Mouse (Mus musculus) forebrain, embryonic 16.5 days (tissue): ENCODE data around the gene 4931406C07Rik. TPM values are rescaled to one million over a fixed set of nuclear protein-coding genes. Genes with fewer than 3 reads are reported as not detected.
"Not testable (repeated sequence)": the region's sequence is repeated elsewhere in the genome, so short reads cannot be mapped to it uniquely, and the experiment has no call there.

ENCODE experiments used
- ATAC-seq: fragments of 200-750 bp; cut with Nextera tagmentation; 2 replicates; pipeline ENCODE4 v1.8.0; 2017; ENCODE audit warnings: mild to moderate bottlenecking, moderate library complexity
- H3K27ac ChIP-seq: fragments of 300-500 bp; sonication (generic); 2 replicates; pipeline ENCODE4 v1.5.1; 2014; ENCODE audit warnings: low read length, control low read depth
- H3K27me3 ChIP-seq: fragments of 300-500 bp; sonication (generic); replicated peaks from 2 replicates; pipeline ENCODE4 v1.6.1; 2014; ENCODE audit warnings: low read length; ENCODE audit not compliant: control insufficient read depth, insufficient read depth
- H3K36me3 ChIP-seq: fragments of 300-500 bp; sonication (generic); 2 replicates; pipeline ENCODE4 v1.6.1; 2014; ENCODE audit not compliant: control insufficient read depth, insufficient read depth
- H3K4me1 ChIP-seq: fragments of 300-500 bp; sonication (generic); replicated peaks from 2 replicates; pipeline ENCODE4 v1.6.1; 2014; ENCODE audit warnings: low read length; ENCODE audit not compliant: control insufficient read depth, insufficient read depth
- H3K4me2 ChIP-seq: fragments of 300-500 bp; sonication (generic); 2 replicates; pipeline ENCODE4 v1.6.1; 2014; ENCODE audit warnings: mild to moderate bottlenecking, low read length, control low read depth
- H3K4me3 ChIP-seq: fragments of 300-500 bp; sonication (generic); replicated peaks from 2 replicates; pipeline ENCODE4 v1.5.1; 2014; ENCODE audit warnings: mild to moderate bottlenecking, low read length, control low read depth
- H3K9ac ChIP-seq: fragments of 300-500 bp; sonication (generic); replicated peaks from 2 replicates; pipeline ENCODE4 v1.6.1; 2014; ENCODE audit warnings: low read depth, low read length, control low read depth
- H3K9me3 ChIP-seq: fragments of 300-500 bp; sonication (generic); 2 replicates; pipeline ENCODE4 v1.6.1; 2016; ENCODE audit warnings: low read length; ENCODE audit not compliant: control insufficient read depth
- WGBS: fragments of 180-500 bp; shearing (Covaris S2); extraction: QIAGEN DNeasy Blood & Tissue Kit; methylation state at CpG from one replicate; pipeline ENCODE4 v1.1.7; 2014; 5-methylcytosine and 5-hydroxymethylcytosine counted together
- polyA plus RNA-seq: library from polyadenylated mRNA; unstranded; fragments of >200 nt; fragmentation: Nextera tagmentation; extraction: Ambion mirVana; gene quantifications from 2 replicates; pipeline ENCODE4 v1.2.1, GENCODE M21; 2015

4931406C07Rik gene
- polyA plus RNA-seq, 1 experiment from 2014 or later, result 13.6 TPM

DNA sequence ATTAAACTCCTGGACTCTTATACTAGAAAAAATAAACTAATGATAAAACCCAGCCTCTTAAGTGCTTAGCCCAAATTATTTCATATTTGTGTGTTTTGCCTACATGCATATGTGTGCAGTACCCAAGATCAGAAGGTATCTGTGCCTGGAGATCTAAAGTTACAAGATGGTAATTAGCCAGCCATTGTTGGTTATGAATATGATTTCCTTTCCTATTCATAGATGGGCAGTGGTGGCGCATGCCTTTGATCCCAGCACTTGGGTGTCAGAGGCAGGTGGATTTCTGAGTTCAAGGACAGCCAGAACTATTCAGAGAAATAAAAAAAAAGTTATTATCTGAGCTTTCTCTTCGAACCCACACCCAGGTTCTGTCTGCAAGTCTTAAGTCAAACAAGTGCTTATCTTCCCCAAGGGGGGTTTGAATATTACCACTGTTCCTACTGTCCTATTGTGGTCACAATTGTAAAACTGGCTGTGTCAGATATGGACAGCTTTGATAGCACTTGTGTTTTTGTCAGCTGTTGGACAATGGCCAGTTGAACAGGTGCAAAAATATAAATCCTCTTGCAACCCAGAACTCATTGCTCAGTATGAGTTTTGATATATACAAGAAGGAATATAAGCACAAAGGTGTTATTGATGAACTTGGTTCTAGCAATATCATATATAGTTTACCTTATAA is 5.9 kb upstream of the 4931406C07Rik start:
- ATAC-seq, result no peak
- Histone ChIP-seq H3K4me3 (no peak overlapping the region), H3K4me2 (no peak overlapping the region), H3K27me3 (no peaks in the 10 kb centered on the region), H3K4me1 (peaks cover 10% of the 10 kb centered on the region), H3K9me3 (no peaks in the 10 kb centered on the region), H3K27ac (no peak overlapping the region), H3K36me3 (peaks cover 51% of the 10 kb centered on the region), H3K9ac (no peak overlapping the region)
- WGBS, result 92% methylated on average over 2 of the region's 2 CpGs

DNA sequence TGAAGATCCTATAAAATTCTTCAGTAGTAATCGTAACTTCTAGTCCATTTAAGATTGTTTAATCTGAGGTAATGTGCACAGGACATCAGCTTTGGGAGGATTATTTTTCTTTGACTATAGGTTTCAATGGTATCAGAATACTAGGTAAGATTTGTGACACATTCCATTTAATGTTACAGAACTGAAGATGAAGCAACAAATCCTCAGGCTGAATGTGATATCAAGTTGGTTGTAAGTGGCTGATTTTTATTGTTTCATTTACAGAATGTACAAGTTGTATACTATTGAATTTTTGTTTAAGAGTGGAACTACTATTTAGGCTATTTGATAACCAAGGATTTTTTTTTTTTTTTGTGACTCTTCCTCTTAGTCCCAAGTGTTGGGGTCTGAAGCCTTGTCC is 3.9 kb upstream of the 4931406C07Rik start:
- Histone ChIP-seq H3K27ac (no peak overlapping the region), H3K9me3 (no peaks in the 10 kb centered on the region), H3K36me3 (peaks cover 43% of the 10 kb centered on the region), H3K4me3 (no peak overlapping the region), H3K9ac (no peak overlapping the region), H3K27me3 (no peaks in the 10 kb centered on the region), H3K4me1 (peaks cover 16% of the 10 kb centered on the region), H3K4me2 (no peak overlapping the region)
- ATAC-seq, result no peak
- 89% methylated on average over 1 of the region's 1 CpGs for WGBS

DNA sequence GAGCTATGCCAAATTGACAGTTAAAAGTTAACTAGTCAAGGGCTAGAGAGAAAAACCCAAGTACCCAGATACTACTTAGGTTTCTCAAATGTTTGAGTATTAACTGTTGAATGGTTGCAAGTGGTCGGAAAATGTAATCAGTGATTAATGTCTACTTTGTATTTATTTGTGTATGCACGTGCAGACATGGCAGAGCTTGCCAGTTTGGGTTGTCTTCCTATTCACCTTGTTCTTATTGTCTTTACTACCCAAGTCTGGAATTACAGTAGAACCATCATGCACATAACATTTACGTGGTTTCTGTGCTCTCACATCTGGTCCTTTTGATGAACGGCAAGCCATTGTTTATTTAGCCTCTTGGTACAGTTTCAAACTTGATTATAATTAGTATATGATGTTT is 3.2 kb upstream of the 4931406C07Rik start:
- no peak overlapping the region for H3K4me3 ChIP-seq
- WGBS, result 84% methylated on average over 4 of the region's 4 CpGs
- no peaks in the 10 kb centered on the region for H3K9me3 ChIP-seq
- H3K9ac ChIP-seq, result no peak overlapping the region
- no peak for ATAC-seq
- no peak overlapping the region for H3K27ac ChIP-seq
- peaks cover 16% of the 10 kb centered on the region for H3K4me1 ChIP-seq
- no peaks in the 10 kb centered on the region for H3K27me3 ChIP-seq
- no peak overlapping the region for H3K4me2 ChIP-seq
- peaks cover 35% of the 10 kb centered on the region for H3K36me3 ChIP-seq

DNA sequence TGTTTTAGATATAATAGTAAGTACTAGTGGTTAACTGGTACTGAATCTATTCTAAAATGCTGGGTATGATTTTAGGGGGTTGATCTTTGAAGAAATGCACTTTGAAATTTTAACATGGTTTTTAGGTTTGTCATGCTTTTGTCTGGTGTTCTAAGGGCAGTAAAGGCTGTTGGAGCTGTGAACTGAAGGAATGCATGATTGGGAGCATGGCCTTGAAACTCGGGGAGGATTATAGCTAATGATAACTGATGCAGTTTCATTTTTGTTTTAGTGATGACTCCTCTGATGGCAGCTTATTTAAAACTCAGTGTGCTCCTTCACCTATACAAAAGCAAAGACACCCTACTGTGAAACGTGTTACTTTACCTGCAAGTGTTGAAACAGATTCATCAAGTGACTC is 2.0 kb upstream of the 4931406C07Rik start:
- Histone ChIP-seq H3K4me2 (no peak overlapping the region), H3K4me3 (no peak overlapping the region), H3K27me3 (no peaks in the 10 kb centered on the region), H3K27ac (no peak overlapping the region), H3K9ac (no peak overlapping the region), H3K36me3 (peaks cover 23% of the 10 kb centered on the region), H3K9me3 (no peaks in the 10 kb centered on the region), H3K4me1 (peaks cover 16% of the 10 kb centered on the region)
- no peak for ATAC-seq
- WGBS, result 45% methylated on average over 2 of the region's 2 CpGs

DNA sequence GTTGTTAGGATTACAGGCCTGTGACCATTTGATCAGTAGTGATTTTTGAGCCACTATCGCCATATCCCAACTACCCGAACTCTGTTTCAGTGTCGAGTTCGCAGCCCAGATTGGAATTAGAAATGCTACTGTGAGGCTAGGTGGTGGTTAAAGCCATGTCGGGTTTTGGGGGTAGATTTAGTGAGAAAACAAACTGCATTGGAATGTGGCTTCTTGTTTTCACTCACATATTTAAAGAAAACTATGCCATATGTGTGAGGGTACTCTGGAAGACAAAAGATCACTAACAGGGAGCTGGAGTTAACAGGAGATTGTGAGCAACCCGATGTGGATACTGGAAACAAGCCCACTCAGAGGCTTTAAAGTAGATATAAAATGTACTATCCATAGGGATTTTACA is 1.0 kb upstream of the 4931406C07Rik start:
- Histone ChIP-seq H3K27ac (no peak overlapping the region), H3K4me1 (peaks cover 16% of the 10 kb centered on the region), H3K27me3 (no peaks in the 10 kb centered on the region), H3K4me3 (peak overlapping the region; percentile 97), H3K36me3 (peaks cover 18% of the 10 kb centered on the region), H3K9me3 (no peaks in the 10 kb centered on the region), H3K4me2 (peak overlapping the region; percentile 83), H3K9ac (peak overlapping the region; percentile 97)
- 11% methylated on average over 6 of the region's 6 CpGs for WGBS
- ATAC-seq, result no peak

DNA sequence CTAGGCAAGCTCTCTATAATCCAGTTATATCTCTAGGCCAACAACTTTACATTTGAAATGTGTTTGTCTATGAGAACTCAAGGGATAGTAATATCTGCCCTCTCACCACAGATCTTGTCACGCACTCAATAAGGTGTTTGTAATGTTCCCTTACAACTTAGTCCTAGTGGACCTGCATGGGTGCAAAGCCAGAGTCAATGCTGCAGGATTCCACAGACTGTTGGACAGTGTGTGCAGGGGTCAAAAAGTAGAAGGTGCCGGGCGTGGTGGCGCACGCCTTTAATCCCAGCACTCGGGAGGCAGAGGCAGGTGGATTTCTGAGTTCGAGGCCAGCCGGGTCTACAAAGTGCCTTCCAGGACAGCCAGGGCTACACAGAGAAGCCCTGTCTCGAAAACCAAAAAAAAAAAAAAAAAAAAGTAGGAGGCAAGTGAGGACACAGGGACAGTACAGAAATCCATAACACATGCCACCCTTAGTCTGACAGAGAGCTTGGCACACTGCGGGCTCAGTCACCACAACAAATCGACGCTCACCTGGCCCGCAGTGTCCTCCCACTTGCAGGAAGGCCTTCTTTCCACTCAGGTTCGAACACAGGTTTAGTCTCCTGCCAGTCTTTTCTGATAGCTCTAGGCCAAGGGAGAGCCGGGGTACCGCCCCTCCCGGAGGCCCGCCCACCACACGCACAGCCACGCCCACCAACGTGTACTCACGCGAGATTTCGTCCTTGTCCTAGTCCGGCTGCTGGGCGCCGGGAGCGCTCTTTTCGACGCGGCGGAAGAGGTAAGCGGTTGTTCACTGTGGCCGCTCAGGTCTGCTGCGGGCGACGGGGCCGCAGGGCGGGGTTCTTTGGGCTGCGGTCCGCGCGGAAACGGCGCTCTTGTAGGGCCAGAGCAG is 498 bp downstream of the 4931406C07Rik start, which contains the start of gene Taf1d:
TSS of gene Taf1d (plus strand) at position 712 of the 895 bp plus-strand sequence.
- H3K4me1 ChIP-seq, result peaks cover 19% of the 10 kb centered on the region
- H3K9ac ChIP-seq, result peak within 1 kb of the TSS; percentile 97
- WGBS, result 13% methylated on average over 45 of the region's 45 CpGs
- peak; percentile 98 for ATAC-seq
- peak within 1 kb of the TSS; percentile 89 for H3K27ac ChIP-seq
- no peaks in the 10 kb centered on the region for H3K9me3 ChIP-seq
- H3K4me2 ChIP-seq, result peak within 1 kb of the TSS; percentile 83
- no peaks in the 10 kb centered on the region for H3K27me3 ChIP-seq
- H3K4me3 ChIP-seq, result peak within 1 kb of the TSS; percentile 97
- peaks cover 13% of the 10 kb centered on the region for H3K36me3 ChIP-seq

DNA sequence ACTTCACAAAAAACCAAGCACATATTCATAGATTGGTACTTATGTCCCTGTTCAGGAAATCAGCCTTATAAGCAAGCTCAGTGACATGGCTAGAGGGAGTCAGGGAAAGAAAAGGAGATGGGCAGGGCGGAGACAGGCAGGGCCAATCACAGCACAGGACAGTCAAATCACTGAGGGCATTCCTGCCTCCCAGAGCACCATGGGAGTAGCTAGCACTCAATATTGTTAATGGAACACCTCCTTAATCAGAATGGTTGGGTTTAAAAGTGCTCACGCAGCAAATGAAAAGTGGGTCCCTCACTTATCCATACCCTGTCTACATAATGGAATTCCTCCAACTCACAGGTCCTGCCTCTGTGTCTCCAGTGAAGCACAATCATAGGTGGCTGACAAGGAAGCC is 3.4 kb downstream of the 4931406C07Rik start:
- Histone ChIP-seq H3K4me1 (peaks cover 16% of the 10 kb centered on the region), H3K36me3 (no peaks in the 10 kb centered on the region), H3K9me3 (no peaks in the 10 kb centered on the region), H3K4me3 (no peak overlapping the region), H3K9ac (no peak overlapping the region), H3K27ac (no peak overlapping the region), H3K4me2 (no peak overlapping the region), H3K27me3 (no peaks in the 10 kb centered on the region)
- 68% methylated on average over 2 of the region's 2 CpGs for WGBS
- ATAC-seq, result no peak

DNA sequence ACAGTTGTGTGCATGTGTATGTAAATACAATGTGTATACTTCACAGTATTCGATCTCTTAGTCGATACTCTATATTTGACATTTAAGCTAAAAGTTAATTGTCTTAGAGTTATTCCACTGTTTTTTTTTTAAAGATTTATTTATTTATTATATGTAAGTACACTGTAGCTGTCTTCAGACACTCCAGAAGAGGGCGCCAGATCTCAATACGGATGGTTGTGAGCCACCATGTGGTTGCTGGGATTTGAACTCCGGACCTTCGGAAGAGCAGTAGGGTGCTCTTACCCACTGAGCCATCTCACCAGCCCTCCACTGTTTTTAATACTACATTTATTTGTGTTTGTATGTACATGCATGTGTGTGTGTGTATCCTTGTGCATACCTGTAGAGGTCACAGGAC is 4.2 kb downstream of the 4931406C07Rik start:
- not testable (repeated sequence) for ATAC-seq, H3K4me3 ChIP-seq, H3K4me2 ChIP-seq, H3K9ac ChIP-seq, H3K27ac ChIP-seq, H3K36me3 ChIP-seq, H3K9me3 ChIP-seq, H3K4me1 ChIP-seq, H3K27me3 ChIP-seq
- 77% methylated on average over 6 of the region's 6 CpGs for WGBS

DNA sequence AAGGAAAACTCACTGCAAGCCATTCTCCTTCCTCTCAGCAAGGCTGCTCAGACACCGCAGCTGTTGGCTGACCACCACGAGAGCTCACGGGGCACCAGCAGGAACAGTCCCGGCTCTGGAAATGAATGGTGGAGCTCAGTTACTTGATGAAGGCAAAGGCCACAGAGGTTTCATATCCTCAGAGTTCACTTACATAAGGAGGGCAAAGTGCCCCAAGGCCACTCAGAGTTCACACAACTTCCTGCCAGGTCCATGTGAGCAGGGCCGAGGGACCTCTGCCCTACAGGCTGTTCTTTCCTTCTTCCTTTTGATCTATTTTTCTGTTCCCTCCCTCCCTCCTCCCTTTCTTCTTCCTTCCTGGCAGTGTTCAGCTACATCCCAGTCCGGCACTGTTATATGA is 4.8 kb downstream of the 4931406C07Rik start:
- no peak for ATAC-seq
- Histone ChIP-seq H3K4me3 (no peak overlapping the region), H3K27ac (no peak overlapping the region), H3K9ac (no peak overlapping the region), H3K36me3 (no peaks in the 10 kb centered on the region), H3K27me3 (no peaks in the 10 kb centered on the region), H3K9me3 (no peaks in the 10 kb centered on the region), H3K4me1 (peaks cover 4% of the 10 kb centered on the region; the same call in 1 of the 2 replicates), H3K4me2 (no peak overlapping the region)
- WGBS, result 40% methylated on average over 6 of the region's 6 CpGs
